Mouse (Mus musculus) erythroblast, embryonic 14.5 days (primary cell): ENCODE results near the gene Wars. TPM values are rescaled to one million over a fixed set of nuclear protein-coding genes. Genes with fewer than 3 reads are reported as not detected.

ENCODE experiments used
- H3K27me3 ChIP-seq: 2 replicates; pipeline ENCODE4 v1.6.1; 2012; ENCODE audit warnings: inconsistent platforms; ENCODE audit not compliant: control insufficient read depth
- H3K36me3 ChIP-seq: 2 replicates; pipeline ENCODE4 v1.6.1; 2012; ENCODE audit warnings: mild to moderate bottlenecking, inconsistent platforms; ENCODE audit not compliant: control insufficient read depth
- H3K4me1 ChIP-seq: 2 replicates; pipeline ENCODE4 v1.6.1; 2012; ENCODE audit warnings: inconsistent platforms; ENCODE audit not compliant: control insufficient read depth
- H3K4me3 ChIP-seq: replicated peaks from 2 replicates; pipeline ENCODE3; 2012; ENCODE audit warnings: moderate library complexity, mild to moderate bottlenecking, inconsistent platforms
- H3K9me3 ChIP-seq: 2 replicates; pipeline ENCODE4 v1.6.1; 2012; ENCODE audit warnings: low read length, inconsistent platforms, mixed read lengths; ENCODE audit not compliant: control insufficient read depth
- GATA1 ChIP-seq: IDR thresholded peaks from 2 replicates; pipeline ENCODE4 v1.6.1; 2012; ENCODE audit warnings: low read length, inconsistent platforms, mixed read lengths
- TAL1 ChIP-seq: IDR thresholded peaks from 3 replicates; pipeline ENCODE4 v1.6.1; 2012; ENCODE audit warnings: low read length, inconsistent platforms, mixed read lengths
- polyA plus RNA-seq: library from polyadenylated mRNA; stranded (reverse); fragments of >175 nt; gene quantifications from 2 replicates; pipeline ENCODE4 v1.2.3, GENCODE M21; 2012

Wars gene
- polyA plus RNA-seq, 1 experiment = 1.4 TPM

DNA sequence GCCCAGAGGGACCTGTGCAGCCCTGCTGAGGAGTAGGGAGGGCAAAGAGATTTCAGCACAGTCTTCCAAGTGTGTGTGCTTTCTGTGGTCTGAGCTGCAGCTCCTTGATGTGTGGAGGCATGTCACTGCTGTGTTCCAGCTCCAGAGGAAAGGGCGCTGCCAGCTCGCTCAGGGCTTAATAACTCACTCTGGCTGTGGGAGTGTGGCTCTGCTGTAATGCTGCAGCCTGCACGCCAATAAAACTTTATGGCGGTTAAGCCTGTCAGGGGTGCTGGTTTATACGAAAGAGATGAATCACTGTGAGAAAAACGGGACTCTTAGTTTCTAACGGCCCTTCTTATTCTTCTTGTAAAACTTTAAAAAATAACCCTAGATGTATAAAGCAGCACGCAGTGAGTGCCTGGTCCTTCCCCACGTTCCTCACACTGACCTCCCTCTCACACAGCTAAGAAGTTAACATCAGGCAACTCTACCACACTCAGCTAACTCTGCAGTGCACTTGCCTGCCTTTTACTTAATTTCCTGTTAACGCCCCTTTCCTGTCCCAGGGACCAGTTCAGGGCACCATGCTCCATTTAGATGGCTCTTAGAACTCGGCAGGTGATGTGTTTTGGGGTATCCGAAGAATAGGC, 20.9 kb upstream of the Wars start:
- Histone ChIP-seq H3K36me3 (no peaks in the 10 kb centered on the region), H3K27me3 (no peaks in the 10 kb centered on the region), H3K9me3 (no peaks in the 10 kb centered on the region), H3K4me3 (no peak overlapping the region), H3K4me1 (no peaks in the 10 kb centered on the region)
- TF ChIP-seq TAL1 (no peak), GATA1 (no peak)

DNA sequence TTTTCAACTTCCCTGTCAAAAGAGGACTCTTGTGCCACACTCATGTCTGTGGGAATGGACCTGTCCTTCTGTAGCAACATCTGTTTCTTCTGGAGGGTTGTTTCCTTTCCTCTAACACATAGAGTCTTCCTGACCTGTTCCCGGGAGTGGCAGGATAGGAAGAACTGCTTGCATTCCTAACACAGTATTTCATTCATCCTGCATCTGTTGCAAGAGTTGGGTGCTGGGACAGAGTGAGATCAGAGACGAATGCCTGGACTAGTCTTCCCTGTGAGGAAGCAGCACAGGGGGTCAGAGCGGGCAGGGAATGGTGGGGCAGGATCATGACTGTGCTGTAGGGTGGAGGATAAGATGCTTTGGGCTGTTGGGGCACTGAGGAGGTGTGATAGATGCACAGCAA, 20.2 kb upstream of the Wars start:
- Histone ChIP-seq H3K9me3 (no peaks in the 10 kb centered on the region), H3K4me1 (no peaks in the 10 kb centered on the region), H3K27me3 (no peaks in the 10 kb centered on the region), H3K4me3 (no peak overlapping the region), H3K36me3 (no peaks in the 10 kb centered on the region)
- TF ChIP-seq GATA1 = no peak

DNA sequence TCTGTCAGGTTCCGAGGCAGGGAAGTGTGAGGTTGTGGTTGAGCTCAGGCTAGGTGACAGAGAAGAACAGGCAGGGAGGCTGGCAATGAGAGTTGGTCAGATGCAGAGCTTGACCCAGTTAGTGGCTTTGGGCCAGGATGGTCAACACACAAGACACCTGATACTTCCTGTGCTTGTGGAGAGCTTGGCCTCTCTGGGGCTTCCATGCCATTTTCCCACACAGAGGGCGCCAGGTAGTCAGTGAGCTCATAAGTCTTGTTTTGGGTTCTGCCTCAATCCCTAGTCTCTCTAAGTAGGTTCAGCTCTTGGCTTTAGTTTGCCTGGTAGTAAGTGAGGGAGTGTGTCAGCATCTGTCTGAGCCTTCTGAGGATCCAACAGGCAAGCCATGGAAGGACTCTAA, 18.5 kb upstream of the Wars start:
- Histone ChIP-seq H3K4me3 (no peak overlapping the region), H3K36me3 (no peaks in the 10 kb centered on the region), H3K9me3 (no peaks in the 10 kb centered on the region), H3K4me1 (no peaks in the 10 kb centered on the region), H3K27me3 (no peaks in the 10 kb centered on the region)
- TF ChIP-seq GATA1 = no peak
- no peak for TF ChIP-seq TAL1

DNA sequence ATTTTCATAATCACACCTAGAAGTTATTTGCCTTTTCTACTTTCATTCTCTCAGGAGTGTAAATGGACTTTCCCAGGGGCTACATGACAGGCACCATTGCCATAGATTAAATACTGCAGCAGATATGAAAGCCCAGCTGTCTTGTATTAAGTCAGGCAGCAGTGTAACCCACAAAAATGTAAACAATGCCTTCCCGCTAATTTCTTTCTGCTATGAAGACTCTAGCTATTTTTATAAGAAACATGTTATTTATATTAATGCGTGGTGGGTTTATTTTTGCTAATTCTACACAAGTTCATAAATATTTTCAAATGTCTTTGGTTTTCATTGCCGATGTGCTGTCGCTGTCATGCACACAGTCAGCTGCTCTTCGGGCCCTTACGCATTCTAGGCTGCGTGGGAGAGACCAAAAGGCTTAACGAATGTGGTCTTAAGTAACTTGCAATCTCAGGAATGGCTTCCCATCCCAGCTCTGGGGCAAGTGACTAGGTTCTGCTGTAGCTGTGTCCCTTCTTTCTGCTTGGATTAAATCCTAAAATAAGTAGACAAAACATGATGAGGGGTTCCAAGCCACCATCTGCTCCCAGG, 16.0 kb upstream of the Wars start:
- no peaks in the 10 kb centered on the region for H3K27me3 ChIP-seq
- no peaks in the 10 kb centered on the region for H3K36me3 ChIP-seq
- H3K4me1 ChIP-seq = no peaks in the 10 kb centered on the region
- H3K4me3 ChIP-seq = no peak overlapping the region
- TF ChIP-seq TAL1 (no peak), GATA1 (no peak)
- H3K9me3 ChIP-seq = no peaks in the 10 kb centered on the region

DNA sequence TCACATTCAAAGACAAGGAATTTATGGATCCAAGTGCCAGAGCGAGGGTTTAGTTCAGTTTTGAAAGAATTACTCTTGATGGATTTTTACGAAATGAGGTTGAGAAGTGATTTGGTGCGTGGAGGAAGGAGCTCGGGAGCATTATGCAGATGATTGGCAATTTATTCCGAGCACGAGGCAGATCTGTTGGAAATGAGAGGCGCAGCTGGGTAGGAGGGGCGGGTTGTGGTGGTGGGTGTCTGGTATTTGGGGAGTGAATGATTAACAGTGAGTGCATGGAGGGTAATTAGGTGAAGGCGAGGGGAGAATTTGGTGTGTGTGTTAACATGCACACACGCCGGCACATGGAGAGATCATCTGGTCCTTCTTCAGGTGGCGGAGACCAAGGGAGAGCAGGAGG, 12.4 kb upstream of the Wars start:
- H3K9me3 ChIP-seq = no peaks in the 10 kb centered on the region
- H3K4me1 ChIP-seq = peaks cover 7% of the 10 kb centered on the region
- TF ChIP-seq GATA1 (no peak), TAL1 (no peak)
- H3K4me3 ChIP-seq = no peak overlapping the region
- no peaks in the 10 kb centered on the region; the same call in 1 of the 2 replicates for H3K36me3 ChIP-seq
- H3K27me3 ChIP-seq = no peaks in the 10 kb centered on the region

DNA sequence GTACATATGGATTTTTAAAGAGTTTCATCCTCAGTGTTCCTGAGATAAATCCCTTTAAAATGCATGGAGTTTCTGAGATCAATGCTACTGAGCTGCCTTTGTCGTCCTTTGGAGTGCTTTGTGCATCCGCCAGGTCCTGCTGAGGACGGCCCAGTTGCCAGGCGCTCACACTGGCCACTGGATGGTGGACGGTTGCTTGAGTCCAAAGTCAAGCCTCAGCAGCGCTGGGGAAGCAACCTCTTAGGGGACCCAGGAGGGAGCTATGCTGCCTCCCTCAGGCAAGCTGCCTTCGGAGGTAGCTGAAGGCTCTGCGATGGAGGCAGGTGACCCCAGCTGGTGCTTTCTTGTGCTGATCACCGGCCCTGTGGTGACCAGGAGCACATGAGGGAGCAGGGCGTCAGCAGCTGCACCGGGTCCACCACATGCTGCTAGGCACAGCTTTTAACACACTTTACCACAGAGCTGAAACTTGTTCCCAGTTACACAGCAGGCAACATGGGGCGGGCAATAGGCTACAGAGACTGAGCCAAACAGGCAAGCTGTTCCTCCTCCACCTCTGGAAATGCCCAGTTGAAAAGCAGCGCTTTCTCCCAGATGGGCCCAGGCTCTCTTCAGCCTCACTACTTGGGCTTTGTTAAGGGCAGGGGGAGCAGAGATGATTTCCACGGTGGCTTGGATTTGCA, 11.8 kb upstream of the Wars start:
- H3K36me3 ChIP-seq = no peaks in the 10 kb centered on the region; the same call in 1 of the 2 replicates
- peaks cover 7% of the 10 kb centered on the region for H3K4me1 ChIP-seq
- H3K4me3 ChIP-seq = no peak overlapping the region
- TF ChIP-seq GATA1 (no peak), TAL1 (no peak)
- no peaks in the 10 kb centered on the region for H3K9me3 ChIP-seq
- no peaks in the 10 kb centered on the region for H3K27me3 ChIP-seq

DNA sequence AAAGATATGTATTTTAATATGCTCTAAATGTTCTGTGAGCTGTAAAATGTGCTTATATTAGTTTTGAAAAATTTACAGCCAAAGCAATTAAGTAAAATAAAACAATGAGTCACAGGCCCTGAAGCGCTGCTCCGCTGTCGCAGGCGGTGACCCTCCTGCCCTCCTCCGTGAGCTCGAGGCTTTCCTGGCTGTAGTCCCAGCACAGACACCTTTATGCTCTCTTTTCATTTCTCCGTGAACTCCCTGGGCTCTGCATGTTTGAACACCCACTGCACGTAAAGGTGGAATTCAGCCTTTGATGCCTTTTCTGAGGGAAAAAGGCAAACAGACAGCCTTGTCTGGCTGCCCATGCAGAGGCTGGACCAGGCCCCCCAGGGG, 10.3 kb upstream of the Wars start:
- H3K4me3 ChIP-seq = no peak overlapping the region
- no peaks in the 10 kb centered on the region for H3K9me3 ChIP-seq
- no peaks in the 10 kb centered on the region for H3K27me3 ChIP-seq
- TF ChIP-seq GATA1 (no peak), TAL1 (no peak)
- H3K4me1 ChIP-seq = peaks cover 7% of the 10 kb centered on the region
- no peaks in the 10 kb centered on the region; the same call in none of the 2 replicates for H3K36me3 ChIP-seq

DNA sequence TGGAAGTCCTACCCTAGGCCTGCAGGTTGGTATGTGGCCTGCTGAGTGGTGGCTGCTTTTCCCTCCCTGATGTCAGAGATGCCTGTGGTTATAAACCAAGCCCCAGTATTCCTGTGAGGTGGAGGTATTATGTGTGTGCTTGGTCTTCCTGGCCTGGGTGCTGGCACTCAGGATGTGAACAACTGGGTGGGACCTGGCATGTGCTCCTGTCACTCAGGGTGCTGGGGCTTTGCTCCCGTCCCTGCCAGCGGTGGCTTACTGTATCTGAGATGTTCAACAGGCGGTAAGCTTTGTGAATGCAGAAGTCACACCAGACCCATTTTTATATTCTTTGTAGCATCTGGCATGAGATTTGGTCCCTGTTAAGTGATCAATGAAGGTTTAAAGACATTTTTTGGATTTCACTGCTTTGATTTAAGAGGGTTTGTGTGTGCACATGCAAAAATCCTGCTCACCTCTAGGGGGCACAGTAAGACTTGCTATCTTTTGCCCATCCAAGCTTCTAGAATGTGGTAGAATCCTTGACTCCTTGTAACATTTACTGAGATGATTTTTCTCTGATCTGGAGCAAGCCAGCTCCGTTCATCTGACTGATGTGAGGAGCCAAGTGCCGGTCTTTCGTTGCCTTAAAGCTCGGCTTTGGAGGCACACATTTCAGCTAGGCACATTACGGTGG, 9.8 kb upstream of the Wars start:
- Histone ChIP-seq H3K9me3 (no peaks in the 10 kb centered on the region), H3K4me3 (no peak overlapping the region), H3K4me1 (peaks cover 7% of the 10 kb centered on the region), H3K36me3 (no peaks in the 10 kb centered on the region; the same call in none of the 2 replicates), H3K27me3 (no peaks in the 10 kb centered on the region)
- no peak for TF ChIP-seq TAL1
- TF ChIP-seq GATA1 = no peak

DNA sequence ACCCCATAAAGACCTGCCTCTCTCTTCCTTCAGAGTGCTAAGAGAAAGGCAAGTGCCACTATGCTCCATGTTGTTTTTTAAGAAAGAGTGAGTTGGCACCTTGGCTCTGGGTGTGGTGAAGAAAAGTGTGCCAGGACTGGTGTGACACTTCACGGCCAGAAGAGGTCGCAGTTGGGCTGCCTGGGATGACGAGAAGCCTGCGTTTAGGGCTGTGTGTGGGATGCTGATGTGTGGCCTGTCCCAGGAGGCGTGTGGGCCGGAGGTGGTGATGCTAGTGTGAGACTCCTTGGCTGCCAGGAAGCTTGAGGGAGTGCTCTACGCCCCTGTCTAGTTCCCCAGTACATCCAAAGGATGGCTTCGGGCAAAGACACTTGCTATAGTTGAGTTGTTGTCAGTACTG, 9.0 kb upstream of the Wars start:
- no peaks in the 10 kb centered on the region for H3K9me3 ChIP-seq
- H3K36me3 ChIP-seq = peaks cover 3% of the 10 kb centered on the region
- TF ChIP-seq GATA1 (no peak), TAL1 (no peak)
- H3K4me1 ChIP-seq = peaks cover 7% of the 10 kb centered on the region
- no peaks in the 10 kb centered on the region for H3K27me3 ChIP-seq
- no peak overlapping the region for H3K4me3 ChIP-seq
